Mouse (Mus musculus) hindbrain, embryonic 11.5 days (tissue): ENCODE data around the gene Bap1. TPM values are rescaled to one million over a fixed set of nuclear protein-coding genes. Genes with fewer than 3 reads are reported as not detected.

Experiments
- ATAC-seq: fragments of 200-750 bp; cut with Nextera tagmentation; 2 replicates; pipeline ENCODE4 v1.8.0; 2017; ENCODE audit warnings: mild to moderate bottlenecking, moderate TSS enrichment, moderate library complexity; ENCODE audit not compliant: low FRiP score
- DNase-seq: peaks from one replicate; pipeline ENCODE4 v3.0.0-alpha.2; 2015; ENCODE audit warnings: low spot score
- H3K27ac ChIP-seq: fragments of 300-500 bp; sonication (generic); 2 replicates; pipeline ENCODE4 v1.5.1; 2014; ENCODE audit warnings: mild to moderate bottlenecking, low read depth, low read length
- H3K27me3 ChIP-seq: fragments of 300-500 bp; sonication (generic); 2 replicates; pipeline ENCODE4 v1.6.1; 2014; ENCODE audit warnings: mild to moderate bottlenecking, low read length, moderate library complexity, mixed read lengths; ENCODE audit not compliant: control insufficient read depth, insufficient read depth
- H3K36me3 ChIP-seq: fragments of 300-500 bp; sonication (generic); 2 replicates; pipeline ENCODE4 v1.6.1; 2014; ENCODE audit warnings: mild to moderate bottlenecking, low read length, moderate library complexity, mixed read lengths; ENCODE audit not compliant: control insufficient read depth, insufficient read depth
- H3K4me1 ChIP-seq: fragments of 300-500 bp; sonication (generic); replicated peaks from 2 replicates; pipeline ENCODE4 v1.6.1; 2014; ENCODE audit warnings: low read length, mixed read lengths; ENCODE audit not compliant: control insufficient read depth, insufficient read depth
- H3K4me2 ChIP-seq: fragments of 300-500 bp; sonication (generic); replicated peaks from 2 replicates; pipeline ENCODE4 v1.6.1; 2014; ENCODE audit warnings: mild to moderate bottlenecking, low read depth, low read length
- H3K4me3 ChIP-seq: fragments of 300-500 bp; sonication (generic); 2 replicates; pipeline ENCODE4 v1.5.1; 2014; ENCODE audit warnings: low read depth, low read length
- H3K9ac ChIP-seq: fragments of 300-500 bp; sonication (generic); 2 replicates; pipeline ENCODE4 v1.6.1; 2014; ENCODE audit warnings: low read depth, low read length
- H3K9me3 ChIP-seq: fragments of 300-500 bp; sonication (generic); 2 replicates; pipeline ENCODE4 v1.6.1; 2016; ENCODE audit warnings: low read length; ENCODE audit not compliant: control insufficient read depth
- WGBS: fragments of 180-500 bp; shearing (Covaris S2); extraction: QIAGEN DNeasy Blood & Tissue Kit; methylation state at CpG from one replicate; pipeline ENCODE4 v1.1.7; 2014; 5-methylcytosine and 5-hydroxymethylcytosine counted together
- polyA plus RNA-seq: library from polyadenylated mRNA; unstranded; fragments of >200 nt; fragmentation: Nextera tagmentation; extraction: Ambion mirVana; gene quantifications from 2 replicates; pipeline ENCODE4 v1.2.1, GENCODE M21; 2014

Bap1 gene
- polyA plus RNA-seq, 1 experiment from 2014 or later: 78.7 TPM

- ATAC-seq (no peak), DNase-seq (no peak)
- H3K9ac ChIP-seq: no peak overlapping the region
- WGBS: 90% methylated on average over 6 of the region's 6 CpGs
- H3K27ac ChIP-seq: no peak overlapping the region
- H3K4me2 ChIP-seq: no peak overlapping the region
- no peaks in the 10 kb centered on the region for H3K9me3 ChIP-seq
- H3K36me3 ChIP-seq: no peaks in the 10 kb centered on the region
- H3K4me1 ChIP-seq: no peaks in the 10 kb centered on the region; the same call in 1 of the 2 replicates
- no peaks in the 10 kb centered on the region for H3K27me3 ChIP-seq
- H3K4me3 ChIP-seq: no peak overlapping the region
Measured at GRCm38 (mm10) chr14:31211854-31212253, 39.4 kb upstream of the Bap1 start.

GRCm38 (mm10) chr14:31212499-31212898, 38.8 kb upstream of the Bap1 start:
- Histone ChIP-seq H3K4me2 (no peak overlapping the region), H3K27ac (no peak overlapping the region), H3K4me1 (peaks cover 2% of the 10 kb centered on the region; the same call in 1 of the 2 replicates), H3K27me3 (no peaks in the 10 kb centered on the region), H3K9ac (no peak overlapping the region), H3K4me3 (no peak overlapping the region), H3K36me3 (no peaks in the 10 kb centered on the region), H3K9me3 (no peaks in the 10 kb centered on the region)
- ATAC-seq (no peak), DNase-seq (no peak)
- WGBS: 83% methylated on average over 3 of the region's 3 CpGs

GRCm38 (mm10) chr14:31213868-31214267, 37.4 kb upstream of the Bap1 start:
- peaks cover 6% of the 10 kb centered on the region; the same call in 1 of the 2 replicates for H3K4me1 ChIP-seq
- no peaks in the 10 kb centered on the region for H3K9me3 ChIP-seq
- H3K27me3 ChIP-seq: no peaks in the 10 kb centered on the region
- H3K4me3 ChIP-seq: no peak overlapping the region
- WGBS: 76% methylated on average over 8 of the region's 8 CpGs
- H3K36me3 ChIP-seq: no peaks in the 10 kb centered on the region
- no peak overlapping the region for H3K4me2 ChIP-seq
- H3K27ac ChIP-seq: no peak overlapping the region
- ATAC-seq (no peak), DNase-seq (no peak)
- no peak overlapping the region for H3K9ac ChIP-seq

- no peak for ATAC-seq
- Histone ChIP-seq H3K27me3 (no peaks in the 10 kb centered on the region), H3K27ac (no peak overlapping the region), H3K9ac (no peak overlapping the region), H3K36me3 (no peaks in the 10 kb centered on the region), H3K4me3 (no peak overlapping the region), H3K4me1 (peaks cover 6% of the 10 kb centered on the region; the same call in 1 of the 2 replicates), H3K9me3 (no peaks in the 10 kb centered on the region), H3K4me2 (no peak overlapping the region)
- WGBS: 92% methylated on average over 3 of the region's 3 CpGs
- no peak for DNase-seq
Measured at GRCm38 (mm10) chr14:31214684-31215083, 36.6 kb upstream of the Bap1 start.

DNA sequence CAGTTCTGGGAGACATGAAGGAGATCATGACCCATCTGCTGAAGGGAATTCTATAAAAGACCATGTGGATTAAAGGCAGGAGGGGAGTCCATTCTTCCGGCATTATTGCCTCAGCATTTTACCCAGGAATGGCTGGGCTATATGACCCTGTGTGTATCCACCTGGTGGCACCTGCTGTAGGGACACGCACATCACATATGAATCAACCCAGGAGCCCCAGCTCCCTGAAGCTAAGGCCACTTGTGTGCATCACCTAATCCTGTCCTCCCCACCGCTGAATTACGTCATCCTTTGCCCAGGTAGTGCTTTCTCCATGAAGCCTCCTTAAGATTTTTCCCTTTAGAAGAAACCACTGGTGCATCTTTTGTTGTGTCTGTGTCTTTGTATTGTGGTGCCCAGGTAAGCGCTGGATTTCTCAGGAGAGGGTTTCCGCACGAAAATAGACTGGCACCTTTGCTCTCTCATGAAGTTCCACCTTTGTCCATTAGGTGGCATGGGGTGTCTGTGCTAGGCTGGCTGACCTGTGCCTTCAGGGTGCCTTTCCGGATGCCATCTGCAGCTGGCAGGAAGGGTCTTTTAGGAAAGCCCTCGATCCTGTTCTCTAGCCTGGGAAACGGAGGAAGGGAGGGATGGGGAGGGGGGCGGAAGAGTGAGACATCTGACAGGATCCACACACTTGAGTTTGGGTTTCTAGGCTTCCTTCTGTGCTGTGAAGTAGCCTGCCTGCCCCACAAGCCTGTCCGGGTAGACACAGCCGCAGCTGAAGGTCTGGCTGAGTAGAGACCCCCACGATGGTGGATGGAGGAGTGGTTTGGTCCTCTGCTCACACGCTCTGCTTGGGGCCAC, 35.9 kb upstream of the Bap1 start:
- no peaks in the 10 kb centered on the region for H3K27me3 ChIP-seq
- H3K9me3 ChIP-seq: no peaks in the 10 kb centered on the region
- ATAC-seq (peak; percentile 55), DNase-seq (peak; percentile 77)
- no peaks in the 10 kb centered on the region for H3K36me3 ChIP-seq
- no peak overlapping the region for H3K27ac ChIP-seq
- no peak overlapping the region for H3K4me2 ChIP-seq
- WGBS: 30% methylated on average over 15 of the region's 15 CpGs
- H3K4me1 ChIP-seq: peaks cover 6% of the 10 kb centered on the region; the same call in 1 of the 2 replicates
- no peak overlapping the region for H3K9ac ChIP-seq
- no peak overlapping the region for H3K4me3 ChIP-seq

DNA sequence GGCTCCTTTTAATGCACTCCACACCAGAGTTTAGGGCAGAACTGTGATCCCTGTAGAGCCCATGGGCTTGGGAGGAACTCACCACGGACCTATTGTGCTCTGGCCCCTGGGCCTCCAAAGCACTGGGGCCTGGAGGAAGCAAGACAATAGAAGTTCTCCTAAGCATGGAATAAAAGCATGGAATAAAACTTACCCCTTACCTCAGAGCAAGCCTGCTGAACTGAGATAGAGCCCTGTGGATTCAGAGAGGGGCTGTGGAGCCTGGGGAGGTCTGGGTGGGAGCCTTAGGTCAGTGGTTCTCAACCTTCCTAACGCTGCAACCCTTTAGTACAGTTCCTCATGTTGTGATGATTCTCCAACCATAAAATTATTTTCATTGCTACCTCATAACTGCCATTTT, 34.4 kb upstream of the Bap1 start, which contains the start of gene Nisch:
Gene Nisch, minus strand, starts transcription at position 101 of the 400 bp plus-strand sequence.
- 0 out of 2 replicates have a peak within 1 kb of the TSS, but pooled peaks have one; percentile 15 for H3K4me2 ChIP-seq
- H3K36me3 ChIP-seq: no peaks in the 10 kb centered on the region
- no peaks in the 10 kb centered on the region for H3K9me3 ChIP-seq
- peaks cover 6% of the 10 kb centered on the region; the same call in 1 of the 2 replicates for H3K4me1 ChIP-seq
- no peak within 1 kb of the TSS for H3K27ac ChIP-seq
- WGBS: 73% methylated on average over 2 of the region's 2 CpGs
- no peaks in the 10 kb centered on the region for H3K27me3 ChIP-seq
- H3K9ac ChIP-seq: no peak within 1 kb of the TSS
- no peak for DNase-seq
- no peak for ATAC-seq
- no peak within 1 kb of the TSS for H3K4me3 ChIP-seq

GRCm38 (mm10) chr14:31217666-31218065, 33.6 kb upstream of the Bap1 start, which contains the start of gene Sema3g:
Sema3g (plus strand) TSS chr14:31217860.
- peak; percentile 72 for DNase-seq
- Histone ChIP-seq H3K36me3 (no peaks in the 10 kb centered on the region), H3K4me2 (0 out of 2 replicates have a peak within 1 kb of the TSS, but pooled peaks have one; percentile 15), H3K4me3 (no peak within 1 kb of the TSS), H3K27me3 (no peaks in the 10 kb centered on the region), H3K9me3 (no peaks in the 10 kb centered on the region), H3K9ac (no peak within 1 kb of the TSS), H3K4me1 (peaks cover 6% of the 10 kb centered on the region; the same call in 1 of the 2 replicates), H3K27ac (no peak within 1 kb of the TSS)
- ATAC-seq: peak; percentile 68
- 15% methylated on average over 11 of the region's 11 CpGs for WGBS

DNA sequence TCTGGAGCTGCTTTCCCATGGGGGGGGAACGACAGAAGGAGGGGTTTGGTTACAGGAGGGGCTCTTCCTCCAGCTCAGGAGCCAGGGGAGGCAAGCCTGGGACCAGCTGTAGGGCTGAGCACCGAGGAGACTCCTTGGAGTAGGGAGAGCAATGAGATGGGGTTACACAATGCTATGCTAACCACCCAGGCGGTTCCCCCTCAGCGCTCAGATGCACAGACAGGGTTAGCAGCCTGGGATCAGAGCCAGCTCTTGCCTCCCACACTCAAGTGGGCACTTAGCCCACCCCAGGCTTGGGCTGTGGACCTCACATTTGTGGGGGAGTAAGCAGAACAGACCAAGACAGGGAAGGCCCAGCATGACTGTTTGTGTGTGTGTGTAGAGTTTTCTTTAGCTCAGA, 24.3 kb upstream of the Bap1 start:
- no peak overlapping the region for H3K27ac ChIP-seq
- H3K27me3 ChIP-seq: no peaks in the 10 kb centered on the region
- ATAC-seq (no peak), DNase-seq (no peak)
- no peak overlapping the region for H3K4me3 ChIP-seq
- H3K9ac ChIP-seq: no peak overlapping the region
- no peaks in the 10 kb centered on the region for H3K4me1 ChIP-seq
- WGBS: 71% methylated on average over 4 of the region's 4 CpGs
- H3K36me3 ChIP-seq: no peaks in the 10 kb centered on the region
- no peak overlapping the region for H3K4me2 ChIP-seq
- no peaks in the 10 kb centered on the region for H3K9me3 ChIP-seq

GRCm38 (mm10) chr14:31228234-31228633, 23.0 kb upstream of the Bap1 start:
- 76% methylated on average over 6 of the region's 6 CpGs for WGBS
- no peak for DNase-seq
- Histone ChIP-seq H3K4me3 (no peak overlapping the region), H3K9ac (no peak overlapping the region), H3K36me3 (no peaks in the 10 kb centered on the region), H3K27ac (no peak overlapping the region), H3K4me1 (no peaks in the 10 kb centered on the region), H3K4me2 (no peak overlapping the region), H3K9me3 (no peaks in the 10 kb centered on the region), H3K27me3 (no peaks in the 10 kb centered on the region)
- no peak for ATAC-seq
